12 mouse cellular contexts compared by ENCODE assay signal in genomic region chr9:118891593-118891992, GRCm38 (mm10). TPM values are rescaled to one million over a fixed set of nuclear protein-coding genes. Genes with fewer than 3 reads are reported as not detected.
DNase-seq lines count a peak whose midpoint lies in the region; ATAC-seq and TF ChIP-seq lines count a peak whose summit lies in the region.
"Had no signal": no experiment of that assay in that cellular context is flagged by ENCODE, and none has a peak within 500 bp of the region (broad histone marks: within the 10 kb centered on the region; RNA-seq: fewer than 3 reads in every experiment).

No protein-coding gene starts in this region.

- WGBS in hindbrain, embryonic 12.5 days: 61% methylated on average over 9 of the region's 9 CpGs
- WGBS in hindbrain, embryonic 11.5 days: 70% methylated on average over 9 of the region's 9 CpGs
- WGBS in embryonic facial prominence, embryonic 10.5 days: 60% methylated on average over 9 of the region's 9 CpGs
- 60% methylated on average over 9 of the region's 9 CpGs for WGBS in intestine, embryonic 16.5 days

- POLR2A ChIA-PET in Patski (lab: Charles Lee): no interaction called here

- H3K36me3 ChIP-seq in hindbrain, embryonic 12.5 days: no peaks in the 10 kb centered on the region
- H3K36me3 ChIP-seq in hindbrain, embryonic 11.5 days (ENCODE audit: control insufficient read depth, insufficient read depth, low read length): no peaks in the 10 kb centered on the region
- peaks cover 27% of the 10 kb centered on the region for H3K36me3 ChIP-seq in embryonic facial prominence, embryonic 10.5 days (replicated peaks)
- H3K36me3 ChIP-seq in intestine, embryonic 16.5 days (ENCODE audit: control insufficient read depth, insufficient read depth, low read length): no peaks in the 10 kb centered on the region

- in situ Hi-C loops in Patski (cut with MboI; ENCODE audit: low pct_unique_long_range_greater_than_20kb): no loop called here

- H3K4me3 ChIP-seq in hindbrain, embryonic 12.5 days: no peak overlapping the region
- no peak overlapping the region for H3K4me3 ChIP-seq in hindbrain, embryonic 11.5 days (ENCODE audit: low read depth, low read length)
- H3K4me3 ChIP-seq in embryonic facial prominence, embryonic 10.5 days: no peak overlapping the region
- H3K4me3 ChIP-seq in intestine, embryonic 16.5 days (ENCODE audit: low read length): no peak overlapping the region

- intact Hi-C loops in left cerebral cortex, postnatal 14 days (cut with DNase I): no loop called here

- TF ChIP-seq CTCF in Patski (IDR thresholded peaks at IDR 0.05): no peak

- peaks cover 17% of the 10 kb centered on the region for H3K4me1 ChIP-seq in hindbrain, embryonic 12.5 days
- no peaks in the 10 kb centered on the region; the same call in 1 of the 2 replicates for H3K4me1 ChIP-seq in hindbrain, embryonic 11.5 days (replicated peaks; ENCODE audit: control insufficient read depth, insufficient read depth, low read length)
- H3K4me1 ChIP-seq in embryonic facial prominence, embryonic 10.5 days: peaks cover 33% of the 10 kb centered on the region
- H3K4me1 ChIP-seq in intestine, embryonic 16.5 days (ENCODE audit: control insufficient read depth, insufficient read depth, low read length): peaks cover 10% of the 10 kb centered on the region; the same call in 1 of the 2 replicates

- H3K27ac ChIP-seq in hindbrain, embryonic 12.5 days: peak overlapping the region; percentile 12
- no peak overlapping the region for H3K27ac ChIP-seq in hindbrain, embryonic 11.5 days (ENCODE audit: low read depth, low read length)
- peak overlapping the region; percentile 78 for H3K27ac ChIP-seq in embryonic facial prominence, embryonic 10.5 days (replicated peaks)
- 0 out of 2 replicates have a peak overlapping the region, but pooled peaks have one; percentile 26 for H3K27ac ChIP-seq in intestine, embryonic 16.5 days (ENCODE audit: low read length)
- H3K27ac ChIP-seq: hindbrain, postnatal 0 days had no signal

- no peaks in the 10 kb centered on the region for H3K9me3 ChIP-seq in hindbrain, embryonic 12.5 days (replicated peaks)
- H3K9me3 ChIP-seq in hindbrain, embryonic 11.5 days (ENCODE audit: control insufficient read depth, low read length): no peaks in the 10 kb centered on the region
- H3K9me3 ChIP-seq in embryonic facial prominence, embryonic 10.5 days: no peaks in the 10 kb centered on the region
- H3K9me3 ChIP-seq in intestine, embryonic 16.5 days (ENCODE audit: control insufficient read depth, low read length): no peaks in the 10 kb centered on the region

- H3K27me3 ChIP-seq in hindbrain, embryonic 12.5 days: no peaks in the 10 kb centered on the region
- no peaks in the 10 kb centered on the region for H3K27me3 ChIP-seq in hindbrain, embryonic 11.5 days (ENCODE audit: control insufficient read depth, insufficient read depth, low read length)
- H3K27me3 ChIP-seq in Patski: no peaks in the 10 kb centered on the region
- no peaks in the 10 kb centered on the region for H3K27me3 ChIP-seq in embryonic facial prominence, embryonic 10.5 days (replicated peaks; ENCODE audit: low read depth, poor library complexity, severe bottlenecking)
- no peaks in the 10 kb centered on the region for H3K27me3 ChIP-seq in intestine, embryonic 16.5 days (replicated peaks; ENCODE audit: control insufficient read depth, insufficient read depth, low read length)

- CTCF ChIA-PET in Patski (lab: Charles Lee): interaction anchor here (1.3 to 1.9 kb wide), 3 partner anchors 10 to 302 kb away, joined by 5 to 7 read pairs (median 5); no protein-coding TSS in a partner anchor

- no peak overlapping the region for H3K9ac ChIP-seq in hindbrain, embryonic 12.5 days
- H3K9ac ChIP-seq in hindbrain, embryonic 11.5 days (ENCODE audit: low read depth, low read length): no peak overlapping the region
- H3K9ac ChIP-seq in intestine, embryonic 16.5 days (ENCODE audit: low read depth, low read length): no peak overlapping the region
- H3K9ac ChIP-seq: liver, postnatal 0 days had no signal

- no peak for DNase-seq in hindbrain, embryonic 11.5 days (ENCODE audit: low spot score)
- no peak for DNase-seq in Patski (ENCODE audit: low read depth, low spot score)
- no peak for DNase-seq in embryonic facial prominence, embryonic 10.5 days (ENCODE audit: low spot score)
- DNase-seq in spleen, adult 12 weeks (ENCODE audit: low spot score): no peak
- no peak for DNase-seq in left cerebral cortex, postnatal 14 days (ENCODE audit: low spot score in 2 of 2)
- DNase-seq: liver, postnatal 0 days; midbrain, embryonic 14.5 days had no signal

- ATAC-seq in hindbrain, embryonic 12.5 days (ENCODE audit: low FRiP score): no peak
- no peak for ATAC-seq in hindbrain, embryonic 11.5 days (ENCODE audit: low FRiP score)
- ATAC-seq in Patski: peak; percentile 51
- ATAC-seq in intestine, embryonic 16.5 days: no peak
- ATAC-seq in megakaryocyte-erythroid progenitor cell, adult 5-6 weeks (replicated peaks; ENCODE audit: low FRiP score, low TSS enrichment, poor library complexity, severe bottlenecking): no peak
- ATAC-seq: forebrain, embryonic 14.5 days; hindbrain, postnatal 0 days; liver, postnatal 0 days had no signal

- H3K4me2 ChIP-seq in hindbrain, embryonic 12.5 days (replicated peaks): no peak overlapping the region
- no peak overlapping the region for H3K4me2 ChIP-seq in hindbrain, embryonic 11.5 days (replicated peaks; ENCODE audit: low read depth, low read length)
- no peak overlapping the region for H3K4me2 ChIP-seq in intestine, embryonic 16.5 days (ENCODE audit: low read depth, low read length)

RNA-seq across cellular contexts. Expression of gene Ctdspl, which starts 34.7 kb away (rescaled TPM):
- polyA plus RNA-seq in hindbrain, embryonic 12.5 days (2016; fragmentation: Nextera tagmentation; extraction: Ambion mirVana): 8.1 and 11.7 TPM in 2 replicates
- polyA plus RNA-seq in hindbrain, embryonic 11.5 days (2014; fragmentation: Nextera tagmentation; extraction: Ambion mirVana): 8.1 TPM in 2 replicates
- polyA plus RNA-seq in Patski (2021): 25.3 TPM
- polyA plus RNA-seq in embryonic facial prominence, embryonic 10.5 days (2016; fragmentation: Nextera tagmentation; extraction: Ambion mirVana): 10.1 and 11.0 TPM in 2 replicates
- 17.6 and 18.8 TPM in 2 replicates for polyA plus RNA-seq in intestine, embryonic 16.5 days (2015; fragmentation: Nextera tagmentation; extraction: Ambion mirVana)
- 7.2 and 14.6 TPM in 2 replicates for total RNA-seq in megakaryocyte-erythroid progenitor cell, adult 5-6 weeks (2014; fragmentation: Nextera tagmentation)
- total RNA-seq in megakaryocyte-erythroid progenitor cell, adult 5-6 weeks (2017): 3.1 and 3.8 TPM in 2 replicates
- 10 to 100 TPM; 31.5 to 36.6 TPM for total RNA-seq in left cerebral cortex, postnatal 14 days (2021)
